Mouse (Mus musculus) hindbrain, embryonic 16.5 days (tissue): ENCODE results near the gene Gm49393. TPM values are rescaled to one million over a fixed set of nuclear protein-coding genes. Genes with fewer than 3 reads are reported as not detected.

Source experiments
- ATAC-seq: fragments of 200-750 bp; cut with Nextera tagmentation; 2 replicates; pipeline ENCODE4 v1.8.0; 2017; ENCODE audit warnings: moderate TSS enrichment, moderate library complexity
- H3K27ac ChIP-seq: fragments of 300-500 bp; sonication (generic); 2 replicates; pipeline ENCODE4 v1.5.1; 2014; ENCODE audit warnings: low read depth, mild to moderate bottlenecking, control low read depth, low read length, moderate library complexity
- H3K27me3 ChIP-seq: fragments of 300-500 bp; sonication (generic); replicated peaks from 2 replicates; pipeline ENCODE4 v1.6.1; 2014; ENCODE audit warnings: low read length; ENCODE audit not compliant: control insufficient read depth, insufficient read depth
- H3K36me3 ChIP-seq: fragments of 300-500 bp; sonication (generic); 2 replicates; pipeline ENCODE4 v1.6.1; 2014; ENCODE audit warnings: mild to moderate bottlenecking, low read length, moderate library complexity, mixed read lengths; ENCODE audit not compliant: control insufficient read depth, insufficient read depth
- H3K4me1 ChIP-seq: fragments of 300-500 bp; sonication (generic); 2 replicates; pipeline ENCODE4 v1.6.1; 2014; ENCODE audit warnings: low read depth, low read length; ENCODE audit not compliant: control insufficient read depth, insufficient read depth
- H3K4me2 ChIP-seq: fragments of 300-500 bp; sonication (generic); 2 replicates; pipeline ENCODE4 v1.6.1; 2014; ENCODE audit warnings: mild to moderate bottlenecking, low read length, control low read depth, moderate library complexity
- H3K4me3 ChIP-seq: fragments of 300-500 bp; sonication (generic); 2 replicates; pipeline ENCODE4 v1.5.1; 2014; ENCODE audit warnings: mild to moderate bottlenecking, low read length, control low read depth, moderate library complexity
- H3K9ac ChIP-seq: fragments of 300-500 bp; sonication (generic); 2 replicates; pipeline ENCODE4 v1.6.1; 2014; ENCODE audit warnings: low read depth, mild to moderate bottlenecking, control low read depth, low read length, moderate library complexity
- H3K9me3 ChIP-seq: fragments of 300-500 bp; sonication (generic); 2 replicates; pipeline ENCODE4 v1.6.1; 2014; ENCODE audit warnings: mild to moderate bottlenecking, low read length, moderate library complexity; ENCODE audit not compliant: control insufficient read depth
- WGBS: fragments of 180-500 bp; shearing (Covaris S2); extraction: QIAGEN DNeasy Blood & Tissue Kit; methylation state at CpG from one replicate; pipeline ENCODE4 v1.1.7; 2014; 5-methylcytosine and 5-hydroxymethylcytosine counted together
- polyA plus RNA-seq: library from polyadenylated mRNA; unstranded; fragments of >200 nt; fragmentation: Nextera tagmentation; extraction: Ambion mirVana; gene quantifications from 2 replicates; pipeline ENCODE4 v1.2.1, GENCODE M21; 2015

The Gm49393 gene
- polyA plus RNA-seq, 1 experiment from 2014 or later: 0.36 TPM

- no peak for ATAC-seq
- H3K27me3 ChIP-seq: no peaks in the 10 kb centered on the region
- no peak overlapping the region for H3K9ac ChIP-seq
- H3K36me3 ChIP-seq: no peaks in the 10 kb centered on the region
- WGBS: 80% methylated on average over 3 of the region's 3 CpGs
- no peak overlapping the region for H3K4me2 ChIP-seq
- H3K4me1 ChIP-seq: no peaks in the 10 kb centered on the region
- no peaks in the 10 kb centered on the region for H3K9me3 ChIP-seq
- no peak overlapping the region for H3K4me3 ChIP-seq
- H3K27ac ChIP-seq: no peak overlapping the region
Measured at GRCm38 (mm10) chr13:60820486-60821175, 114.8 kb downstream of the Gm49393 start.

- no peak for ATAC-seq
- H3K27ac ChIP-seq: no peak overlapping the region
- H3K9ac ChIP-seq: no peak overlapping the region
- no peaks in the 10 kb centered on the region for H3K4me1 ChIP-seq
- H3K36me3 ChIP-seq: no peaks in the 10 kb centered on the region
- no peaks in the 10 kb centered on the region for H3K9me3 ChIP-seq
- no peaks in the 10 kb centered on the region for H3K27me3 ChIP-seq
- no peak overlapping the region for H3K4me2 ChIP-seq
- H3K4me3 ChIP-seq: no peak overlapping the region
- 8% methylated on average over 7 of the region's 7 CpGs for WGBS
Measured at GRCm38 (mm10) chr13:60819469-60819868, 115.9 kb downstream of the Gm49393 start.

GRCm38 (mm10) chr13:60813722-60814121 is 121.7 kb downstream of the Gm49393 start:
- no peaks in the 10 kb centered on the region for H3K9me3 ChIP-seq
- no peak for ATAC-seq
- no peak overlapping the region for H3K27ac ChIP-seq
- H3K4me2 ChIP-seq: no peak overlapping the region
- H3K36me3 ChIP-seq: no peaks in the 10 kb centered on the region
- WGBS: 63% methylated on average over 1 of the region's 1 CpGs
- no peak overlapping the region for H3K4me3 ChIP-seq
- no peaks in the 10 kb centered on the region for H3K27me3 ChIP-seq
- H3K9ac ChIP-seq: no peak overlapping the region
- no peaks in the 10 kb centered on the region for H3K4me1 ChIP-seq

GRCm38 (mm10) chr13:60812768-60813167 is 122.6 kb downstream of the Gm49393 start:
- Histone ChIP-seq H3K9ac (no peak overlapping the region), H3K4me2 (no peak overlapping the region), H3K27me3 (no peaks in the 10 kb centered on the region), H3K9me3 (no peaks in the 10 kb centered on the region), H3K4me1 (no peaks in the 10 kb centered on the region), H3K27ac (no peak overlapping the region), H3K36me3 (no peaks in the 10 kb centered on the region), H3K4me3 (no peak overlapping the region)
- 93% methylated on average over 6 of the region's 6 CpGs for WGBS
- no peak for ATAC-seq

GRCm38 (mm10) chr13:60809690-60810089 is 125.7 kb downstream of the Gm49393 start:
- H3K9me3 ChIP-seq: no peaks in the 10 kb centered on the region
- no peak for ATAC-seq
- H3K27me3 ChIP-seq: no peaks in the 10 kb centered on the region
- no peak overlapping the region for H3K4me3 ChIP-seq
- 86% methylated on average over 2 of the region's 2 CpGs for WGBS
- no peak overlapping the region for H3K9ac ChIP-seq
- no peaks in the 10 kb centered on the region for H3K36me3 ChIP-seq
- no peak overlapping the region for H3K27ac ChIP-seq
- no peak overlapping the region for H3K4me2 ChIP-seq
- no peaks in the 10 kb centered on the region for H3K4me1 ChIP-seq

Other genes starting within 250 kb of the Gm49393 start
- gene BC051665, start 149.2 kb downstream of the Gm49393 start, polyA plus RNA-seq: not detected in 2 replicates
- not detected in 2 replicates for gene Ctsll3, start 132.7 kb downstream of the Gm49393 start, polyA plus RNA-seq
- 0.33 TPM in 1 of 2 replicates, not detected in the other for gene 4930486L24Rik, start 71.1 kb downstream of the Gm49393 start, polyA plus RNA-seq
- 0.35 TPM in 1 of 2 replicates, not detected in the other for gene Gm49392, start 38.7 kb downstream of the Gm49393 start, polyA plus RNA-seq
- gene Ctla2b, start 38.1 kb downstream of the Gm49393 start, polyA plus RNA-seq: 1.6 and 1.9 TPM in 2 replicates
- not detected in 2 replicates for gene Tpbpb, start 30.7 kb downstream of the Gm49393 start, polyA plus RNA-seq
- 0.65 and 1.3 TPM in 2 replicates for gene Gm49391, start 981 bp upstream of the Gm49393 start, polyA plus RNA-seq
- 18.7 and 26.9 TPM in 2 replicates for gene Ctla2a, start 1.0 kb upstream of the Gm49393 start, polyA plus RNA-seq
- gene Tpbpa, start 6.4 kb upstream of the Gm49393 start, polyA plus RNA-seq: not detected in 2 replicates
- gene Ctsj, start 70.4 kb upstream of the Gm49393 start, polyA plus RNA-seq: not detected in 2 replicates
- gene Ctsq, start 105.0 kb upstream of the Gm49393 start, polyA plus RNA-seq: not detected in 2 replicates
- gene Ctsr, start 228.7 kb upstream of the Gm49393 start, polyA plus RNA-seq: not detected in 2 replicates